Mouse (Mus musculus): ENCODE results near the gene Dnajb5.
A peak's percentile ranks its signal among the peaks of the same experiment; 100 is the strongest.
"Not testable (repeated sequence)": the region's sequence is repeated elsewhere in the genome, so short reads cannot be mapped to it uniquely, and the experiment has no call there.

Dnajb5 gene

DNA sequence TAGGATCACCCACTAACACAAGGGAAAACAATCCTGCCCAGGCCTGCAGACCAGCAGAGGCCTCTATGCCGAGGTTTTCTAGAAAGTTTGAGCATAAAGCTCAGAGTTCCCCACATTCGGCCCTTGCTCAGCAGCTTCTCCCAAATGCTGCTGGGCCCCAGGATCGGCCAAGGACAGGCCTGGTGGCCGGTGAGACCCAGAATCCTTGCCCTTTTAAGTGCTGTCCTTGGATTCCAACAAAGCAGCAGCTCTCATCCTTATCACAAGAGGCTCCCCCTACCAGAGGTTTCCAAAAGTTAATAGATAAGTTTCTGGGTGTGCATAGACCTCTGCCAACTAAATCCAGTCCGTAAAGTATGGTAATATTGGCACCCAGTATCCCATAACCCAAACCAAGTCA lies 24.3 kb downstream of the Dnajb5 start:
- DNase-seq: no peak

DNA sequence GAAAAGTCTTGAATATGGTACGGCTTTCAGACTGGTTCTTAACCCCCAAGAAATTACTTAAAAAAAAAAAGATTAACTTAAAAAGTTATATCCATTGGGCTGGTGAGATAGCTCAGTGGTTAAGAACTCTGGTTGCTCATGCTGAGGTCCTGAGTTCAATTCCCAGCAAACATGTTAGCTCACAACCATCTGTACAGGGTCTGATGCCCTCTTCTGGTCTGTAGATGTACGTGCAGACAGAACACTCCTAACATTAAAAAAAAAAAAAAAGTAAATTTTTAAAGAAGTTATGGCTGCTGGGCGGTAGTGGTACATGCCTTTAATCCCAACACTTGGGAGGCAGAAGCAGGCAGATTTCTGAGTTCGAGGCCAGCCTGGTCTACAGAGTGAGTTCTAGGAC lies 28.4 kb downstream of the Dnajb5 start:
- DNase-seq: no peak

DNA sequence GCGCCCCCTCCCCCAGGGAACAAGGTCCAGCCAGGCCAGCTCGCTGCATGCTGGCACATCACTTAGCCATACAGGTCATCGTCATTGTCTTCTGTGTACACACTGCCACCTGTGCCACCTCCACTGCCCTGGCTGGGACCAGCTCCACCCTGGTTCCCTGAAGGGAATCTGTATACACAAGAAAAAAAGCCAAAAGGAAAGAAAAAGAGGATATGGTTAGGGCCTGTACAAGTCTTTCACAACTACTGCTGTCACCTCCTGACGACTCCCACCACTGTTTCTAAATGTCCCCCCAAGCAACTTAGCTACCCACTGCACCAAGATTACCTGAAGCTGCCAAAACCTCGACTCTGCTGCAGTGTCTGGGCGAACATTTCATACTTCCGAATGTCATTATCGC lies 30.9 kb downstream of the Dnajb5 start:
- not testable (repeated sequence) for DNase-seq

DNA sequence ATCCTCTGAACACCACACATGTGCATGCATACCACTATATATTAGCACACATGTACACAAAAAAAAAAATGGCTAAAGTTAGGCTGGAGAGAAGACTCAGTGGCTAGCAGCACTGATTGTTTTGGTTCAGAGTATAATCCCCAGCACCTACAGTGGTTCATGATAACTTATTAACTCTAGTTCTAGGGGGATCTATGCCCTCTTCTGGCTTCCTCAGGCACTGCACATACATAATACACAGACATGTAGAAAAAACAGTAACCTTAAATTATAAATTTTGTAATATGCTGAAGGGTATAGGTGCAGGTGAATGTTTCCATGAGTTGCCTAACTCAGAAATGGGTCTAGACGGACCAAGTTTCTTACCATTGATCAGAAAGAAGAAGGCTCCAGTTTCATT lies 38.7 kb downstream of the Dnajb5 start:
- no peak for DNase-seq

DNA sequence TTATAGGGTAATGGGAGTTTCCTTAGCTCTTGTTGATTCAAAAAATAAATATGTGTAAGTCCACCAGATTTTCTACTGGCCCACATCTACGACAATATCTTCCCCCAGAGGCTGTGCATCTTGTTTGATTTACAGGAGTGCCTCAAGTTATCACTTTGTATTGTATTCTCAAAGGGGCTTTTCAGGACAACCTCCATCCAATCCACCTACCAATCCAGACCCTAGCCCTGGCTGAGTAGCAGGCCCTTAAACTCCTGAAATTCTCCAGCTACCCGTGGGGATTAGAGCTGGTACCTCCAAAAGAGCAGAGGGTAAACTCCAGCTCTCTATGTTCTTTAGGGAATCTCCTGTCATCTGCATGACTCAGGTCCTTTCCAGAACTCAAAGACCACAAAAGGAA lies 48.4 kb downstream of the Dnajb5 start:
- no peak for DNase-seq

DNA sequence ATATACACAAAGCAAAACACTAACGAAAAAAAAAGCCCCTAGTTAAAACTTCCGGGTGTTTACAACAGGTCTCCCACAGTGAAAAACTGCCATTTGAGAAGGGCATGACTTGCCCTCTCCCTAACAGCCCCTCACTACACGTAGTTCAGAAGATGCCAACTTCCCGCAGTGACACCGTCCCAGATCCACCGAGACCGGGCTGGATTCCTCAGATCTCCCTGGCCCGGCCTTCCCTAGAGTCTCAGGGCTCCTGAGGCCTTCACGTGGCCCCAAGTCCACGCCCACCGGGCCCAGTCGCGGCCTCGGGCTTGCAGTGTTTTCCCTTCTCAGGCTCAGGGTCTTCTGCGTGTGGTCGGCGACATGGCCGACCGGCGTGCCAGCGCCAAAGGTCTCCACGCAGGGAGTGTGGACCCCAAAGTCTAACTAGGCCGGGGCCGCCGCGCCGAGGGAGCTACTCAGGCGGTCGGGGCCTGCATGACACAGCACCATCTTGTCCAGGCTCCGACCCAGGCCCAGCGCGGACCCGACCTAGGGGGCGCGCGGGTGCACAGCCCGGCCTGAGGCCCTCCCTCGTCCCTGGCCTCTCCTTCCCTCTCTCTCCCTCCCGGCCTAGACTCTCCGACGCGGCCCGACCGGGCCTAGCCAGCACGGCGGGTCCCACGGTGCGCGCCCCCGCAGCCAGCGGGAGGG lies 50.0 kb downstream of the Dnajb5 start:
- DNase-seq: peak; percentile 76

DNA sequence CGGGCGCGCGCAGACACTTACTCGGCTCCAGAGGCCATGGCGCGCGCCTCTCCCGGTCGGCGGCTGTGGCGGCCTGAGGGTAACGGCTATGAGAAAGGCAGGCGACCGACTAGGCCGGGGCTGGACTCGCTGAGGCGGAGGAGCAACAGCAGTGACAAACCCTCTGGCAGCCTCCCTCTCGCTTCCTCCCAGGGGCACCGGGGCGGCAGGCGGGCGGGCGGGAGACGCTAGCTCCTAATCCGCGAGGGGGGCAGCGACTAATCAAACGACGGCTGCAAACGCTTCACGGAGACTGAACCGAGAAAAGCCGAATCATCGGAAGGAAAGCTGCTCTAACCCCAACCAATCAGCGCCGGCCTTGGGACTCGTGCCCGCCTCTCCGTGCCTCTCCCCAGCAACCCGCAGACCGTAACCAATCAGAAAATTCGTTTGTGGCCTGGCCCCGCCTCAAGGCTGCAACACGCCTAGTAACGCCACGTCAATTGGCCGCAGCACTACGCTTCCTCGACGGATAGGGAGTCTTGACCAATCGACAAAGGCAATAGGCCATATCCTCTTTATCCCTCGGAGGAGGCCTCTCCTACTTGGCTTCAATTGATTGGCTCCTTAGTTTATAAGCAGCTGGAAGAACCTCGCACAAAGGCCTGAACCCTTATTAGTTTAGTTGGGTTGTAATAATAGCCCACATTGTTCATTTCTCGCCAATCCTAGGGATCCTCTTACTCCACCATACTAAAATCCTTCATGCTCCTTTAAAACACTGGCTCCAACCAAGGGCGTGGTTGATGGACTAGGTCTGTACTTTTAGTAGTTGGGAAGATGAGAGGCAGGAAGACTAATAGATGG lies 50.8 kb downstream of the Dnajb5 start, which contains the start of gene Vcp:
TSS of gene Vcp (minus strand) at position 367 of the 846 bp plus-strand sequence.
- peak; percentile 99 for DNase-seq

DNA sequence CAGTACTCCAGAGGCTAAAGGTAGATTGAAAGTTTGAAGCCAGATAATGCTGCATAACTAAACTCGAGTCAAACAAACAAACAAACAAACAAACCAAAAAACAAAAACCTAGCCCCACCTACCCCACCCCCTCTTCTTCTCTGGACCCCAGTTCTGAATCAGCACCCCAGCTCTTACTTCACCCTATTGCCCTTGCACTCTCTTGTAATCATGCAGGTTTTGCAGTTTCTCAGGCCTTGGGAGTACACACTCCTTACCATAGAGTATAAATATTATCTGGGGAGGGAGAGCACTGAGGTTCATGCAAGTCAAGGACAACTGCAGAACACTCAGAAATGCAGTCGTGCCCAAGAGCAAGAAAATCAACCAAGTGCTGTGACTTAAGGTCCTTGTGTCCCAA lies 51.7 kb downstream of the Dnajb5 start:
- no peak for DNase-seq

DNA sequence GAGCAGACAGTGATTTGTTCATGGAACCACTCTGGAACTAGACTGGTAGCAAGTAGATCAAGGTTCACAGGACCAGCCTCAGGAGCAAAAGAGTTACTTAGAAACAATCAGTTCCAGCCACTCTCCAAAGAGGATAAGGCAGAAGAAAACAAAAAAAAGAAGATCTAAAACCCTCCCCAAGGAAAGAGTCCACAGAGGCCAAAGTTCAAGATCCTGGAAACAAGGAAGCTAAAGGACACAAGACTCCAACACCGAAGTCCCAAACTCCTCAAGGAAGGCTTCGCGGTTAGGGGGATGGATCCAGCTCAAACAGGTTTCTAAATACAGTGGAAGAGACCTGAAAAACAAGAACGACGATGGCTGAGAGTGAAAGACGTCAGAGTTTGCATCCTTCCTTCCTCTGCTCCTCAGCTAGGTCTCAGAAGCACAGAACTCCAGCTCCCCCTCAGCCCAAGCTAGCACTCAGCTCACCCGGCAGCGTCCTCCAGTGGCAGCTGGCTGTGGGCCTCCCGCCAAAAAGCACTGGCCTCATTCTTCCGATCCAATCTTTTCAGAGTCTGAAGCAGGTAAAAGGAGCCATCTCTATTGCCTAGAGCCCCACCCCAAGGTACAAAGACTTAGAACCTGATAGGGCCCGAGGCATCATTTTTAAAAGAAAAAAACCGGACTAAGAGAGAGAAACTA lies 53.3 kb downstream of the Dnajb5 start:
- no peak for DNase-seq

DNA sequence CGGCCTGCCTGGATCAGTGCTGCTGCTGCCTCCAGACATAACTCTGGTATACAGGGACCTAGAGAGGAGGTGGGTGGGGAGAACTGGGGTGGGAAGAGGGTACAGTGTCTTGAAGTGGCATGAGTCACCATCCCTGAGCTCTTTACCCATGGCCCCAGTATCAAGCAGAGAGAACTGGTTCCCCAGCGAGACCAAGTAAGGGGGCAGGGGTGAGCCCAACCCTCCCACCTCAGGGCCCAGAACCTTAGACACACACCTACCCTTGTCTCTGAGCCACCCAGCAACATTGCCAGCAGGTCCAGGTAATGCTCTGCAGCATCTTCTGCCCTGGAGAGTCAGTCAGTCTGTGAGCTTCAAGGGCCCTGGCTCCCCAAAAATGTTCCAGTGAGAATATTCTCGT lies 55.3 kb downstream of the Dnajb5 start:
- DNase-seq: no peak

DNA sequence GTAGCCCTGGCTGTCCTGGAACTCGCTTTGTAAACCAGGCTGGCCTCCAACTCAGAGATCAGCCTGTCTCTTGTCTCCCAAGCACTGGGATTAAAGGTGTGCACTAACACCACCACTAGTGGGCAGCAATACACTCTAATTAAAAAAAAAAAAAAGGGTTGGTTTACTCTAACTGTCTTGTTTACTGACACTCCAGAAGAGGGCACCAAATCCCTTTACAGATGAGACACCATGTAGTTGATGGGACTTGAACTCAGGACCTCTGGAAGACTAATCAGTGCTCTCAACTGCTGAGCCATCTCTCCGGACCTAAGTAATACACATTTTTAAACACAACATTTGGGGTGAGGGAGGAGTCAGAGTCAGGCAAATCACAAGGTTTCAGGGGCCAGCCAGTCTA lies 56.2 kb downstream of the Dnajb5 start:
- peak; percentile 65 for DNase-seq

Measured in thymus, postnatal 14 days (tissue).